Mouse (Mus musculus) hindbrain, embryonic 11.5 days (tissue): ENCODE data around the gene Kcnk5. TPM values are rescaled to one million over a fixed set of nuclear protein-coding genes. Genes with fewer than 3 reads are reported as not detected.
A peak's percentile ranks its signal among the peaks of the same experiment; 100 is the strongest.

Source experiments
- ATAC-seq: fragments of 200-750 bp; cut with Nextera tagmentation; 2 replicates; pipeline ENCODE4 v1.8.0; 2017; ENCODE audit warnings: mild to moderate bottlenecking, moderate TSS enrichment, moderate library complexity; ENCODE audit not compliant: low FRiP score
- DNase-seq: peaks from one replicate; pipeline ENCODE4 v3.0.0-alpha.2; 2015; ENCODE audit warnings: low spot score
- H3K27ac ChIP-seq: fragments of 300-500 bp; sonication (generic); 2 replicates; pipeline ENCODE4 v1.5.1; 2014; ENCODE audit warnings: mild to moderate bottlenecking, low read depth, low read length
- H3K27me3 ChIP-seq: fragments of 300-500 bp; sonication (generic); 2 replicates; pipeline ENCODE4 v1.6.1; 2014; ENCODE audit warnings: mild to moderate bottlenecking, low read length, moderate library complexity, mixed read lengths; ENCODE audit not compliant: control insufficient read depth, insufficient read depth
- H3K36me3 ChIP-seq: fragments of 300-500 bp; sonication (generic); 2 replicates; pipeline ENCODE4 v1.6.1; 2014; ENCODE audit warnings: mild to moderate bottlenecking, low read length, moderate library complexity, mixed read lengths; ENCODE audit not compliant: control insufficient read depth, insufficient read depth
- H3K4me1 ChIP-seq: fragments of 300-500 bp; sonication (generic); replicated peaks from 2 replicates; pipeline ENCODE4 v1.6.1; 2014; ENCODE audit warnings: low read length, mixed read lengths; ENCODE audit not compliant: control insufficient read depth, insufficient read depth
- H3K4me2 ChIP-seq: fragments of 300-500 bp; sonication (generic); replicated peaks from 2 replicates; pipeline ENCODE4 v1.6.1; 2014; ENCODE audit warnings: mild to moderate bottlenecking, low read depth, low read length
- H3K4me3 ChIP-seq: fragments of 300-500 bp; sonication (generic); 2 replicates; pipeline ENCODE4 v1.5.1; 2014; ENCODE audit warnings: low read depth, low read length
- H3K9ac ChIP-seq: fragments of 300-500 bp; sonication (generic); 2 replicates; pipeline ENCODE4 v1.6.1; 2014; ENCODE audit warnings: low read depth, low read length
- H3K9me3 ChIP-seq: fragments of 300-500 bp; sonication (generic); 2 replicates; pipeline ENCODE4 v1.6.1; 2016; ENCODE audit warnings: low read length; ENCODE audit not compliant: control insufficient read depth
- WGBS: fragments of 180-500 bp; shearing (Covaris S2); extraction: QIAGEN DNeasy Blood & Tissue Kit; methylation state at CpG from one replicate; pipeline ENCODE4 v1.1.7; 2014; 5-methylcytosine and 5-hydroxymethylcytosine counted together
- polyA plus RNA-seq: library from polyadenylated mRNA; unstranded; fragments of >200 nt; fragmentation: Nextera tagmentation; extraction: Ambion mirVana; gene quantifications from 2 replicates; pipeline ENCODE4 v1.2.1, GENCODE M21; 2014

The Kcnk5 gene
- polyA plus RNA-seq, 1 experiment from 2014 or later, result 4.6 TPM

DNA sequence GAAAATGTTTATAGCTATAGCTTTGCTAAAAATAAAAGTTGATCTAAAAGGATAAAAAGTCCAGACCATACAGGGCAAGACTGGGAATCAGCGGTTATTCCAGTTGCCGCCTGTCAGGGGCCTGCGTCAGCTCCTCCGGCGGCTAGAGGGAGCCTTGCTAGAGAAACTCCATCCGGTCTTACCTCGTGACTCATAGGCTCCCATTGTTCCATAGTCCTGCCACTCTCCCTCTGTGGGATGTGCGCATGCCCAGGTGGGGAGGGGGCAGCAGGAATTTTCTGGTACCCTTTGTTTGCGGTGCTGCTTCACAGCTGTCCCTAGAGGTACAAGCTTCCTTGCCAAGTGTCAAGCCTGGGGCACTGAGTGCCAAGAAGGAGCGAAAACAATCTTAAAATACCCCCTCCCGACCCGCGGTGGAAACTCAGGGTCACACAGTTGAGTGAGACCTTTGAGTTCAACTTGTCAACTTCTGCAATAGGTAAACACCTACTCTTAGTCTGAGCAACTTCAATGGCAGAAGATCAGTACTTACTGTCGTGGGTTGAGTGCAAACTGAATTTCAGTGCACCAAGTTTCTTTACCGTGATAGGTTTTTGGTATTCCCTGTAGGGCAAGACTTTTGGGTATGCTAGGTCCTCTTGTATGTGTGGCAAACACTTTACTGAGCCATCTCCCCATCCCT, 54.1 kb downstream of the Kcnk5 start:
- DNase-seq (no peak), ATAC-seq (no peak)
- 83% methylated on average over 15 of the region's 15 CpGs for WGBS
- Histone ChIP-seq H3K27ac (no peak overlapping the region), H3K4me3 (no peak overlapping the region), H3K4me1 (no peaks in the 10 kb centered on the region), H3K27me3 (no peaks in the 10 kb centered on the region), H3K9ac (no peak overlapping the region), H3K4me2 (no peak overlapping the region), H3K36me3 (no peaks in the 10 kb centered on the region), H3K9me3 (no peaks in the 10 kb centered on the region)

- DNase-seq (no peak), ATAC-seq (no peak)
- Histone ChIP-seq H3K4me3 (no peak overlapping the region), H3K36me3 (no peaks in the 10 kb centered on the region), H3K27ac (no peak overlapping the region), H3K27me3 (no peaks in the 10 kb centered on the region), H3K9ac (no peak overlapping the region), H3K4me2 (no peak overlapping the region), H3K9me3 (no peaks in the 10 kb centered on the region), H3K4me1 (no peaks in the 10 kb centered on the region)
- WGBS, result 76% methylated on average over 5 of the region's 5 CpGs
Measured at GRCm38 (mm10) chr14:20120868-20121267, 60.7 kb downstream of the Kcnk5 start.

DNA sequence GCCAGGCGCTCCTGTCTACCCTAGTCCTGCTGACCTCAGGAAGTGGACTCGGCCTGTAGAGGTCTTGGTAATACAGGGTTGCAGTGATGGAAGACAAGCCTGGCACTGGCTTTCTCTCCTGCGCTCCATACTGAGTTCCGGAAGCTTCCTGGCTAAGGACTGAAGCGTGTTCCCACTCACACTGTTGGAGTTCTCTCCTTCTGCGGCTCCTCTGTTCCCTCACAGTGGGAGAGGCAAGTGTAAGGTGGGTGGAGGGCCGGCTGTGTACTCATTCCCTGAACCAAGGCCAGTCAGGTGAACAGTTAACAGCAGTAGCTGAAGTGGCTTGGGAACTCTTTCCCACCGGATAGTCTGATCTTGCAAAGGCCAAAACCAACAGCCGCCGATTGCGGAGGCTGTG, 61.6 kb downstream of the Kcnk5 start:
- 93% methylated on average over 11 of the region's 11 CpGs for WGBS
- no peak for ATAC-seq
- no peak overlapping the region for H3K4me3 ChIP-seq

GRCm38 (mm10) chr14:20116149-20116605, 65.4 kb downstream of the Kcnk5 start:
- DNase-seq, result no peak
- Histone ChIP-seq H3K36me3 (no peaks in the 10 kb centered on the region), H3K4me3 (no peak overlapping the region), H3K27ac (no peak overlapping the region), H3K27me3 (no peaks in the 10 kb centered on the region), H3K4me1 (no peaks in the 10 kb centered on the region), H3K4me2 (no peak overlapping the region), H3K9ac (no peak overlapping the region), H3K9me3 (no peaks in the 10 kb centered on the region)
- 57% methylated on average over 9 of the region's 9 CpGs for WGBS
- no peak for ATAC-seq

More for the DNA sequence above, 61.6 kb downstream of the Kcnk5 start:
- Histone ChIP-seq H3K9me3 (no peaks in the 10 kb centered on the region), H3K27ac (no peak overlapping the region), H3K9ac (no peak overlapping the region), H3K36me3 (no peaks in the 10 kb centered on the region), H3K4me2 (no peak overlapping the region), H3K4me1 (no peaks in the 10 kb centered on the region), H3K27me3 (no peaks in the 10 kb centered on the region)
- no peak for DNase-seq

DNA sequence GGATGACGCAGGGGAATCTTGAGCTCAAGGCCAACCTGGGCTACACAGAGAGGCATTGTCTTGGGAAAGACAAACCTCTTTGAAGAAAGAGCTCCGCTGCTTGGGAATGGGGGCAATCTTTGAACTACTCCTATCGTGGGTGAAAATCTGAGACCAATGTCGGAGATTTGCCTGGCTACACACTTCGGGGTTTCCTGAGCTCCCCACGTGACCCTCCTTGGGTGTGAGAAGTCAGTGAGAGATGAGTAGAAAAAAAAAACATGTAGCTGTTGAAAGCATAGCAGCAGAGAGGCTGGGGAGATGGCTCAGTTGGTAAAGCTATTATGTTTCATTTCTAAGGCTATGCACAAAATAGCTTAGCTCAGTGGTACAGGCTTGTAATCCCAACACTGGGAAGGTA, 66.7 kb downstream of the Kcnk5 start:
- Histone ChIP-seq H3K4me1 (no peaks in the 10 kb centered on the region), H3K9ac (no peak overlapping the region), H3K27ac (no peak overlapping the region), H3K27me3 (no peaks in the 10 kb centered on the region), H3K4me2 (no peak overlapping the region), H3K9me3 (no peaks in the 10 kb centered on the region), H3K36me3 (no peaks in the 10 kb centered on the region), H3K4me3 (no peak overlapping the region)
- DNase-seq (no peak), ATAC-seq (no peak)
- WGBS, result 85% methylated on average over 6 of the region's 6 CpGs

GRCm38 (mm10) chr14:20113964-20114363, 67.6 kb downstream of the Kcnk5 start:
- Histone ChIP-seq H3K36me3 (no peaks in the 10 kb centered on the region), H3K27ac (no peak overlapping the region), H3K9me3 (no peaks in the 10 kb centered on the region), H3K4me1 (no peaks in the 10 kb centered on the region), H3K27me3 (no peaks in the 10 kb centered on the region), H3K4me3 (no peak overlapping the region), H3K9ac (no peak overlapping the region), H3K4me2 (no peak overlapping the region)
- peak; percentile 61 for ATAC-seq
- WGBS, result 13% methylated on average over 6 of the region's 6 CpGs
- peak; percentile 93 for DNase-seq

DNA sequence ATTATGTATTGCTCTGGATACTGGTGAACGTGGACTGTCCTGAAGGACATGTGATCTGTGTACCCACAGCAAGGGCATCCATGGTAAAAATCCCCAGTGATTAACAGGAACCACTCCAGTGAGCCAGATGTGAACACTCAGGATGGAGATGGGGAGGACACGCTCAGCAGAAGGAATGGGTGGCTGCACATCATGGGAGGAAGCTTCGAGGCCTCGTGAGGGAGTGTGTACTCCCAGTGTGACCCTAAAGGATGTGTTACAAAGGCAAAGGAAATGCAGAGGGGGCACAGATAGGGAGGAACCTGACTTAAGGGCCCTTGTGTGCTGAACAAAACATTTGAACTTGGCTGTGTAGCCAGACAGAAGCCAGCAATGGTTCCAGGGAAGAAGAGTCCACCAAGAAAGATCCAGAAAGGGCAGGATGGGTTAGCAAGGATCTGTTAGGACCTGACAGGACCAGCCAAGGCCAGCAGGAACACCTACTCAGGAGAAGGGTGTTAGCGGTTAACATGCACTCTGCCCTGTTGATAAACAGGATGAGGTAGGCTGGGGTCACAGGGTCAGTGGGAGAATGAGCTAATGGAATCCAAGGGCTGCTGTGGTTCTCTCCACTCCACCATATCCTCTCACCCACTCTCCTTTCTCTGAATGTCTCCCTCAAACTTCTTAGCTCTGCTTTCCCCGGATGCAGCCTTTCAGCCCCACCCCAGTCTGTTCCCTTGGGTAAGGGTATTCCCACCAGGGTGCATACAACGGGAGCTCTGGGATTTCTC, 68.2 kb downstream of the Kcnk5 start:
- H3K27me3 ChIP-seq, result no peaks in the 10 kb centered on the region
- H3K9me3 ChIP-seq, result no peaks in the 10 kb centered on the region
- DNase-seq (no peak), ATAC-seq (no peak)
- H3K27ac ChIP-seq, result no peak overlapping the region
- H3K4me2 ChIP-seq, result no peak overlapping the region
- no peak overlapping the region for H3K4me3 ChIP-seq
- WGBS, result 58% methylated on average over 7 of the region's 7 CpGs
- H3K36me3 ChIP-seq, result no peaks in the 10 kb centered on the region
- no peaks in the 10 kb centered on the region for H3K4me1 ChIP-seq
- H3K9ac ChIP-seq, result no peak overlapping the region

DNA sequence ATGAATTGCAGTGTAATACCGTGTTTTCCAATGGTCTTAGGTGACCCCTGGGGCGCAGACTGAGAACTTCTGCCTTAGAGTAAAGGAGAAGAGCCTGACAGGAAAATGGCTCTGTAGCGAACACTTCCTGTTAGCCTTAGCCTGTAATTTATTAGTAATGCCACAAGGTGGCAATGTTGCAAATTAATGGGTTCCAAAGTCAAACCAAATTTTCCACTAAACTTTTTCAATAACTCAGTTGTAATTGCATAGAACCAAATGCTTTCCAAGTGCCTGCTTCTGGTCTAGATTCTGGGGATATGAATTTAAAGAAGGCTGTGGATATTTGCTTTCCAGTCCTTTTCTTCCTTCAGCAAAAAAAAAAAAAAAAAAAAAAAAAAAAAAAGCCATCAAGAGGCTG, 69.4 kb downstream of the Kcnk5 start:
- WGBS, result 73% methylated on average over 3 of the region's 3 CpGs
- DNase-seq (no peak), ATAC-seq (no peak)
- H3K4me3 ChIP-seq, result no peak overlapping the region
- H3K9ac ChIP-seq, result no peak overlapping the region
- H3K4me1 ChIP-seq, result no peaks in the 10 kb centered on the region
- no peaks in the 10 kb centered on the region for H3K27me3 ChIP-seq
- H3K36me3 ChIP-seq, result no peaks in the 10 kb centered on the region
- no peak overlapping the region for H3K27ac ChIP-seq
- H3K9me3 ChIP-seq, result no peaks in the 10 kb centered on the region
- H3K4me2 ChIP-seq, result no peak overlapping the region

DNA sequence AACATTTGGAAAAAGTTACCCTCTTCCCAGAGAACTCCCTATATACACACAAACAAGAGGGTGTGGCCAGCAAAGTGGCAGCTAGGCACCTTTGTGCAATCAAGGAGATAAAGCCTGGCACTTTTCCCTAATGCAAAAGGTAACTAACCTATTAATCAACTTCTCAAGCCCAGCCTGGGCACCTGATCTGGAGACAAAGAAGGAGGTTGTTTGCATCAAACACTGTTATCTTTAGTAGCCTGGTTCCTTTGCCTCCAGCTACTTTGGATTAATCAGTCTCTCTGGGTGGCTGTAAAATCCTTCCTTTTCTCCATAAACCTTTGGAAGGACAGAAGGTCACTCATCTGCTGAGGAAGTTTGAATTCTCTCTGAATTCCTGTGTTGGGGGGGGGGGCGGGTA, 70.7 kb downstream of the Kcnk5 start:
- no peaks in the 10 kb centered on the region for H3K27me3 ChIP-seq
- H3K9me3 ChIP-seq, result no peaks in the 10 kb centered on the region
- H3K4me2 ChIP-seq, result no peak overlapping the region
- H3K4me1 ChIP-seq, result no peaks in the 10 kb centered on the region
- no peak overlapping the region for H3K9ac ChIP-seq
- 79% methylated on average over 1 of the region's 1 CpGs for WGBS
- no peak for DNase-seq
- no peak overlapping the region for H3K4me3 ChIP-seq
- H3K27ac ChIP-seq, result no peak overlapping the region
- H3K36me3 ChIP-seq, result no peaks in the 10 kb centered on the region
- ATAC-seq, result no peak
